Mouse (Mus musculus) heart, embryonic 15.5 days (tissue): ENCODE data around the gene Cfap221. TPM values are rescaled to one million over a fixed set of nuclear protein-coding genes. Genes with fewer than 3 reads are reported as not detected.
A peak's percentile ranks its signal among the peaks of the same experiment; 100 is the strongest.

ENCODE experiments used
- ATAC-seq: fragments of 200-750 bp; cut with Nextera tagmentation; replicated peaks from 2 replicates; pipeline ENCODE4 v1.8.0; 2017; ENCODE audit warnings: low read depth, moderate TSS enrichment; ENCODE audit not compliant: insufficient number of reproducible peaks, insufficient read depth, low FRiP score
- H3K27ac ChIP-seq: fragments of 300-500 bp; sonication (generic); 2 replicates; pipeline ENCODE4 v1.5.1; 2015; ENCODE audit warnings: mild to moderate bottlenecking, inconsistent platforms
- H3K27me3 ChIP-seq: fragments of 300-500 bp; sonication (generic); 2 replicates; pipeline ENCODE4 v1.6.1; 2015; ENCODE audit warnings: inconsistent platforms
- H3K36me3 ChIP-seq: fragments of 300-500 bp; sonication (generic); 2 replicates; pipeline ENCODE4 v1.6.1; 2015; ENCODE audit warnings: mild to moderate bottlenecking, inconsistent platforms
- H3K4me1 ChIP-seq: fragments of 300-500 bp; sonication (generic); replicated peaks from 2 replicates; pipeline ENCODE4 v1.6.1; 2015; ENCODE audit warnings: inconsistent platforms
- H3K4me2 ChIP-seq: fragments of 300-500 bp; sonication (generic); 2 replicates; pipeline ENCODE4 v1.6.1; 2015; ENCODE audit warnings: inconsistent platforms, mild to moderate bottlenecking, moderate library complexity
- H3K4me3 ChIP-seq: fragments of 300-500 bp; sonication (generic); 2 replicates; pipeline ENCODE4 v1.5.1; 2015; ENCODE audit warnings: mild to moderate bottlenecking, inconsistent platforms
- H3K9ac ChIP-seq: fragments of 300-500 bp; sonication (generic); 2 replicates; pipeline ENCODE4 v1.6.1; 2015; ENCODE audit warnings: mild to moderate bottlenecking, inconsistent platforms
- H3K9me3 ChIP-seq: fragments of 300-500 bp; sonication (generic); replicated peaks from 2 replicates; pipeline ENCODE4 v1.6.1; 2016; ENCODE audit warnings: inconsistent platforms
- WGBS: fragments of 180-500 bp; shearing (Covaris S2); methylation state at CpG from one replicate; pipeline ENCODE4 v1.1.7; 2015; ENCODE audit warnings: mixed read lengths; 5-methylcytosine and 5-hydroxymethylcytosine counted together
- polyA plus RNA-seq: library from polyadenylated mRNA; unstranded; fragments of >200 nt; fragmentation: Nextera tagmentation; extraction: Ambion mirVana; gene quantifications from 2 replicates; pipeline ENCODE4 v1.2.1, GENCODE M21; 2015

The Cfap221 gene
- polyA plus RNA-seq, 1 experiment from 2014 or later, result 0.08 TPM

GRCm38 (mm10) chr1:120006844-120007790 is 10.1 kb upstream of the Cfap221 start, which contains the start of gene Sctr:
TSS of gene Sctr (plus strand) at chr1:120006894.
- H3K4me2 ChIP-seq, result peak within 1 kb of the TSS; percentile 81

DNA sequence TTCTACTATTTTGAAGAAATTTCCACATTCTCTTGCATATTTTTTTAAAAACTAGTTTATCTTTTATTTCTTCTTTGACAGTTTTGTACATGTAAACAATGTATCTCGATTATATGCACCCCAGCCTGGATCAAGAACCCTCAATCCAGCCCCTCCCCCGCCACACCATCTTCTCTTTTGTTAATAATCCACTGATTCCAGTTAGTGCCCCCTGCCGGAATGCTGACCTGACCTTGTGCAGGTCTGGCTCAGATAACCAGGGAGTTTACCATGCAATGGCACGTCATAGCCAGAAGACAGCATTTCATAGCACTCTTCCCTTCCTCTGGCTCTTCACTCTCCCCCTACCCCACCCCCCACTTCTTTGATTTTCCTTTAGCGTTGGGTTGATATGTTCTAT is 610 bp upstream of the Cfap221 start:
- Histone ChIP-seq H3K27me3 (no peaks in the 10 kb centered on the region), H3K27ac (no peak overlapping the region), H3K4me1 (peaks cover 3% of the 10 kb centered on the region; the same call in 1 of the 2 replicates), H3K9me3 (no peaks in the 10 kb centered on the region), H3K4me2 (peak overlapping the region; percentile 88), H3K36me3 (no peaks in the 10 kb centered on the region), H3K4me3 (peak overlapping the region; percentile 65), H3K9ac (no peak overlapping the region)
- WGBS, result 32% methylated on average over 5 of the region's 5 CpGs
- no peak for ATAC-seq

More at GRCm38 (mm10) chr1:120006844-120007790, 10.1 kb upstream of the Cfap221 start, which contains the start of gene Sctr:
- Histone ChIP-seq H3K4me3 (peak within 1 kb of the TSS; percentile 47), H3K9me3 (no peaks in the 10 kb centered on the region), H3K27me3 (peaks cover 25% of the 10 kb centered on the region), H3K4me1 (peaks cover 15% of the 10 kb centered on the region), H3K9ac (peak within 1 kb of the TSS; percentile 44), H3K36me3 (no peaks in the 10 kb centered on the region), H3K27ac (no peak within 1 kb of the TSS)
- ATAC-seq, result no peak; the same call in 1 of the 2 replicates
- 2% methylated on average over 39 of the region's 39 CpGs for WGBS

DNA sequence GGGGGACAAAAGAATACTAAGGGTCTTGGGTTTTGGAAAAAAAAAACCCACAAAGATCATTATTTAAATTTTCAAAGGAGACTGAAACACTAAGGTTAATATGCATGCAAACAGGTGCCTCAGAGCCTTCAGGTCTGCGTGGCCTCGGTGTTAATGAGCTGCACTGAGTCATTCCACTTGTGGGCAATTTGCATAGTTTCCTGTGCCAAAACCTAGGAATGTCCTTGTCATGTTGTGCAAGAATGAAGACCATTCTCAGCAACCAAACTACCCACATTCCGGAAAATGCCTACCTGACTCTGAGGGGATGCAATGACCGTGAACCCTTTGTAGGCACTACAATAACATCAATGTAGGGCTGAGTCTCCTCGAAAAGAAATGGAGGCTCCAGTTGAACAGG is 10.5 kb downstream of the Cfap221 start:
- 86% methylated on average over 5 of the region's 5 CpGs for WGBS
- ATAC-seq, result no peak
- Histone ChIP-seq H3K4me1 (no peaks in the 10 kb centered on the region), H3K27me3 (no peaks in the 10 kb centered on the region), H3K4me3 (no peak overlapping the region), H3K27ac (no peak overlapping the region), H3K36me3 (no peaks in the 10 kb centered on the region), H3K4me2 (no peak overlapping the region), H3K9me3 (no peaks in the 10 kb centered on the region), H3K9ac (no peak overlapping the region)

- H3K27me3 ChIP-seq, result no peaks in the 10 kb centered on the region
- H3K4me2 ChIP-seq, result no peak overlapping the region
- no peaks in the 10 kb centered on the region for H3K4me1 ChIP-seq
- no peaks in the 10 kb centered on the region for H3K9me3 ChIP-seq
- 71% methylated on average over 4 of the region's 4 CpGs for WGBS
- no peak overlapping the region for H3K27ac ChIP-seq
- H3K36me3 ChIP-seq, result no peaks in the 10 kb centered on the region
- no peak overlapping the region for H3K9ac ChIP-seq
- no peak for ATAC-seq
- H3K4me3 ChIP-seq, result no peak overlapping the region
These were observed 21.9 kb downstream of the Cfap221 start for GRCm38 (mm10) chr1:119975141-119975540.

GRCm38 (mm10) chr1:119973117-119973516 is 23.9 kb downstream of the Cfap221 start:
- no peaks in the 10 kb centered on the region for H3K4me1 ChIP-seq
- no peak overlapping the region for H3K4me2 ChIP-seq
- no peak overlapping the region for H3K27ac ChIP-seq
- H3K4me3 ChIP-seq, result no peak overlapping the region
- no peaks in the 10 kb centered on the region for H3K27me3 ChIP-seq
- H3K9ac ChIP-seq, result no peak overlapping the region
- H3K9me3 ChIP-seq, result no peaks in the 10 kb centered on the region
- no peaks in the 10 kb centered on the region for H3K36me3 ChIP-seq
- ATAC-seq, result no peak
- WGBS, result 31% methylated on average over 4 of the region's 4 CpGs

GRCm38 (mm10) chr1:119965804-119966514 is 31.1 kb downstream of the Cfap221 start:
- H3K4me1 ChIP-seq, result no peaks in the 10 kb centered on the region
- H3K27me3 ChIP-seq, result no peaks in the 10 kb centered on the region
- no peaks in the 10 kb centered on the region for H3K9me3 ChIP-seq
- no peak overlapping the region for H3K27ac ChIP-seq
- no peak overlapping the region for H3K4me3 ChIP-seq
- ATAC-seq, result no peak
- H3K36me3 ChIP-seq, result no peaks in the 10 kb centered on the region
- WGBS, result 28% methylated on average over 12 of the region's 12 CpGs
- H3K4me2 ChIP-seq, result no peak overlapping the region
- no peak overlapping the region for H3K9ac ChIP-seq

GRCm38 (mm10) chr1:119959920-119960319 is 37.1 kb downstream of the Cfap221 start:
- Histone ChIP-seq H3K4me3 (no peak overlapping the region), H3K9ac (no peak overlapping the region), H3K4me1 (no peaks in the 10 kb centered on the region), H3K9me3 (no peaks in the 10 kb centered on the region), H3K27me3 (no peaks in the 10 kb centered on the region), H3K4me2 (no peak overlapping the region), H3K36me3 (no peaks in the 10 kb centered on the region), H3K27ac (no peak overlapping the region)
- WGBS, result 56% methylated on average over 7 of the region's 7 CpGs
- ATAC-seq, result no peak

- 88% methylated on average over 4 of the region's 4 CpGs for WGBS
- no peak overlapping the region for H3K4me2 ChIP-seq
- no peaks in the 10 kb centered on the region for H3K4me1 ChIP-seq
- no peak overlapping the region for H3K9ac ChIP-seq
- no peaks in the 10 kb centered on the region for H3K36me3 ChIP-seq
- H3K4me3 ChIP-seq, result no peak overlapping the region
- no peaks in the 10 kb centered on the region for H3K27me3 ChIP-seq
- H3K27ac ChIP-seq, result no peak overlapping the region
- no peak for ATAC-seq
- no peaks in the 10 kb centered on the region for H3K9me3 ChIP-seq
These were observed 37.6 kb downstream of the Cfap221 start for GRCm38 (mm10) chr1:119959464-119959863.

- Histone ChIP-seq H3K36me3 (no peaks in the 10 kb centered on the region), H3K9ac (no peak overlapping the region), H3K4me1 (no peaks in the 10 kb centered on the region), H3K4me3 (no peak overlapping the region), H3K27me3 (no peaks in the 10 kb centered on the region), H3K9me3 (no peaks in the 10 kb centered on the region), H3K4me2 (no peak overlapping the region), H3K27ac (no peak overlapping the region)
- ATAC-seq, result no peak
- WGBS, result 50% methylated on average over 9 of the region's 9 CpGs
These were observed 39.3 kb downstream of the Cfap221 start for GRCm38 (mm10) chr1:119957716-119958222.

GRCm38 (mm10) chr1:119954680-119955079 is 42.4 kb downstream of the Cfap221 start:
- no peaks in the 10 kb centered on the region for H3K9me3 ChIP-seq
- H3K4me3 ChIP-seq, result no peak overlapping the region
- no peak overlapping the region for H3K27ac ChIP-seq
- H3K4me1 ChIP-seq, result no peaks in the 10 kb centered on the region
- ATAC-seq, result no peak
- no peaks in the 10 kb centered on the region for H3K36me3 ChIP-seq
- no peak overlapping the region for H3K9ac ChIP-seq
- H3K4me2 ChIP-seq, result no peak overlapping the region
- 79% methylated on average over 2 of the region's 2 CpGs for WGBS
- H3K27me3 ChIP-seq, result no peaks in the 10 kb centered on the region

DNA sequence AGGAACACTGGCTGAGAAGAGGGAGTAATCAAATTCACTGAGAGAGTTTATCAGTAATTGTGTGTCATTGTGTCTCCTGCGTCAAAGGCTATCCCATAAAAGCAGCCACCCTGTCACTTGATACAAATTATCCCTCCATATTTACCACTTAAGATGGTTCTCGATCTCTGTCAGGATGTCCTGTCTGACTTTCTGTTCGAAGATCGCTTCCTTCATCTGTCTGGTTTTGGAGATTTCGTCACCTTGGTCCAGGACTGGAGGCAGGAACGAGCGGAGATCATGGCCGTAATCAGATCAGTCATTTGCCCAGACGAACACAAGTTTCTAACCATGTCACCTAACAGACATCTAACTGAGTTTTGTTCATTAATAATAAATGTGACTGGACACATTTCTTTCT is 43.6 kb downstream of the Cfap221 start:
- Histone ChIP-seq H3K4me2 (no peak overlapping the region), H3K27me3 (no peaks in the 10 kb centered on the region), H3K4me1 (no peaks in the 10 kb centered on the region), H3K9me3 (no peaks in the 10 kb centered on the region), H3K27ac (no peak overlapping the region), H3K4me3 (no peak overlapping the region), H3K36me3 (no peaks in the 10 kb centered on the region), H3K9ac (no peak overlapping the region)
- WGBS, result 75% methylated on average over 9 of the region's 9 CpGs
- no peak for ATAC-seq
